Mouse (Mus musculus): Measurements from ENCODE around the gene Acvrl1. TPM values are rescaled to one million over a fixed set of nuclear protein-coding genes. Genes with fewer than 3 reads are reported as not detected.
A peak's percentile ranks its signal among the peaks of the same experiment; 100 is the strongest.

Gene Acvrl1
- total RNA-seq, 2 experiments from 2014 or later = 11.2 to 11.4 TPM

GRCm38 (mm10) chr15:101118399-101119125 is 9.8 kb upstream of the Acvrl1 start:
- peak; percentile 25 to 38 for DNase-seq (ENCODE audit: low spot score in 2 of 2)
- no peak overlapping the region for H3K27ac ChIP-seq
- H3K4me3 ChIP-seq = no peak overlapping the region
- TF ChIP-seq CTCF (conservative IDR thresholded peaks at IDR 0.05) = peak; percentile 78

- Histone ChIP-seq H3K27ac (no peak overlapping the region), H3K4me3 (no peak overlapping the region)
- no peak for DNase-seq (ENCODE audit: low spot score in 2 of 2)
- TF ChIP-seq CTCF (conservative IDR thresholded peaks at IDR 0.05) = no peak
These were observed 6.7 kb upstream of the Acvrl1 start for GRCm38 (mm10) chr15:101121411-101122289.

- no peak for DNase-seq (ENCODE audit: low spot score in 2 of 2)
- Histone ChIP-seq H3K27ac (peak overlapping the region; percentile 23; the same call in 1 of the 2 replicates), H3K4me3 (no peak overlapping the region)
- peak; percentile 30 for TF ChIP-seq CTCF (conservative IDR thresholded peaks at IDR 0.05)
These were observed 6.1 kb upstream of the Acvrl1 start for GRCm38 (mm10) chr15:101122290-101122589.

- TF ChIP-seq CTCF (conservative IDR thresholded peaks at IDR 0.05) = no peak
- DNase-seq (ENCODE audit: low spot score in 2 of 2) = no peak
- no peak overlapping the region; the same call in 1 of the 2 replicates for H3K27ac ChIP-seq
- no peak overlapping the region for H3K4me3 ChIP-seq
These were observed 5.1 kb upstream of the Acvrl1 start for GRCm38 (mm10) chr15:101123202-101123601.

- Histone ChIP-seq H3K4me3 (no peak overlapping the region), H3K27ac (no peak overlapping the region)
- TF ChIP-seq CTCF (conservative IDR thresholded peaks at IDR 0.05) = no peak
- no peak for DNase-seq (ENCODE audit: low spot score in 2 of 2)
These were observed 2.8 kb upstream of the Acvrl1 start for GRCm38 (mm10) chr15:101125561-101125960.

- H3K27ac ChIP-seq = no peak overlapping the region
- no peak overlapping the region for H3K4me3 ChIP-seq
- no peak for DNase-seq (ENCODE audit: low spot score in 2 of 2)
- no peak for TF ChIP-seq CTCF (conservative IDR thresholded peaks at IDR 0.05)
These were observed 1.3 kb upstream of the Acvrl1 start for GRCm38 (mm10) chr15:101126876-101127544.

GRCm38 (mm10) chr15:101129412-101129811 is 1.1 kb downstream of the Acvrl1 start:
- DNase-seq (ENCODE audit: low spot score in 2 of 2) = no peak
- peak overlapping the region; percentile 29 for H3K4me3 ChIP-seq
- no peak for TF ChIP-seq CTCF (conservative IDR thresholded peaks at IDR 0.05)
- peak overlapping the region; percentile 78; the same call in 1 of the 2 replicates for H3K27ac ChIP-seq

- DNase-seq (ENCODE audit: low spot score in 2 of 2) = no peak
- no peak for TF ChIP-seq CTCF (conservative IDR thresholded peaks at IDR 0.05)
- H3K27ac ChIP-seq = 0 out of 2 replicates have a peak overlapping the region, but pooled peaks have one; percentile 7
- peak overlapping the region; percentile 15; the same call in 1 of the 2 replicates for H3K4me3 ChIP-seq
These were observed 3.2 kb downstream of the Acvrl1 start for GRCm38 (mm10) chr15:101131498-101131897.

GRCm38 (mm10) chr15:101132041-101132440 is 3.7 kb downstream of the Acvrl1 start:
- Histone ChIP-seq H3K27ac (0 out of 2 replicates have a peak overlapping the region, but pooled peaks have one; percentile 7), H3K4me3 (peak overlapping the region; percentile 15; the same call in 1 of the 2 replicates)
- no peak for TF ChIP-seq CTCF (conservative IDR thresholded peaks at IDR 0.05)
- DNase-seq (ENCODE audit: low spot score in 2 of 2) = no peak

GRCm38 (mm10) chr15:101132761-101133160 is 4.4 kb downstream of the Acvrl1 start:
- H3K27ac ChIP-seq = peak overlapping the region; percentile 67; the same call in 1 of the 2 replicates
- no peak overlapping the region for H3K4me3 ChIP-seq
- no peak for TF ChIP-seq CTCF (conservative IDR thresholded peaks at IDR 0.05)
- no peak for DNase-seq (ENCODE audit: low spot score in 2 of 2)

GRCm38 (mm10) chr15:101133993-101134704 is 5.8 kb downstream of the Acvrl1 start:
- H3K27ac ChIP-seq = peak overlapping the region; percentile 67
- no peak for TF ChIP-seq CTCF (conservative IDR thresholded peaks at IDR 0.05)
- peak overlapping the region; percentile 18; the same call in 1 of the 2 replicates for H3K4me3 ChIP-seq
- DNase-seq (ENCODE audit: low spot score in 2 of 2) = no peak

GRCm38 (mm10) chr15:101135405-101135804 is 7.1 kb downstream of the Acvrl1 start:
- Histone ChIP-seq H3K27ac (0 out of 2 replicates have a peak overlapping the region, but pooled peaks have one; percentile 14), H3K4me3 (peak overlapping the region; percentile 17; the same call in 1 of the 2 replicates)
- no peak for TF ChIP-seq CTCF (conservative IDR thresholded peaks at IDR 0.05)
- no peak for DNase-seq (ENCODE audit: low spot score in 2 of 2)

Measured in layer of hippocampus, adult 2 months (tissue).